Mouse (Mus musculus) midbrain, embryonic 10.5 days (tissue): ENCODE data around the gene Selenos. TPM values are rescaled to one million over a fixed set of nuclear protein-coding genes. Genes with fewer than 3 reads are reported as not detected.

Source experiments
- DNase-seq: peaks from one replicate; pipeline ENCODE4 v3.0.0-alpha.2; 2017; ENCODE audit warnings: low spot score
- H3K27ac ChIP-seq: fragments of 300-500 bp; sonication (generic); replicated peaks from 2 replicates; pipeline ENCODE4 v1.5.1; 2016; ENCODE audit warnings: mild to moderate bottlenecking
- H3K27me3 ChIP-seq: fragments of 300-500 bp; sonication (generic); 2 replicates; pipeline ENCODE4 v1.6.1; 2016; ENCODE audit warnings: low read depth, mild to moderate bottlenecking; ENCODE audit not compliant: poor library complexity, severe bottlenecking
- H3K36me3 ChIP-seq: fragments of 300-500 bp; sonication (generic); 2 replicates; pipeline ENCODE4 v1.6.1; 2016; ENCODE audit warnings: mild to moderate bottlenecking, moderate library complexity
- H3K4me1 ChIP-seq: fragments of 300-500 bp; sonication (generic); 2 replicates; pipeline ENCODE4 v1.6.1; 2016
- H3K4me3 ChIP-seq: fragments of 300-500 bp; sonication (generic); 2 replicates; pipeline ENCODE4 v1.5.1; 2016; ENCODE audit warnings: mild to moderate bottlenecking, moderate library complexity
- H3K9me3 ChIP-seq: fragments of 300-500 bp; sonication (generic); replicated peaks from 2 replicates; pipeline ENCODE4 v1.6.1; 2016; ENCODE audit warnings: mild to moderate bottlenecking
- WGBS: fragments of 180-500 bp; shearing (Covaris S2); methylation state at CpG from one replicate; pipeline ENCODE4 v1.1.7; 2016; 5-methylcytosine and 5-hydroxymethylcytosine counted together
- polyA plus RNA-seq: library from polyadenylated mRNA; unstranded; fragments of >200 nt; fragmentation: Nextera tagmentation; extraction: Ambion mirVana; gene quantifications from 2 replicates; pipeline ENCODE4 v1.2.1, GENCODE M21; 2016

Selenos gene
- polyA plus RNA-seq, 1 experiment from 2014 or later: 96.9 TPM

DNA sequence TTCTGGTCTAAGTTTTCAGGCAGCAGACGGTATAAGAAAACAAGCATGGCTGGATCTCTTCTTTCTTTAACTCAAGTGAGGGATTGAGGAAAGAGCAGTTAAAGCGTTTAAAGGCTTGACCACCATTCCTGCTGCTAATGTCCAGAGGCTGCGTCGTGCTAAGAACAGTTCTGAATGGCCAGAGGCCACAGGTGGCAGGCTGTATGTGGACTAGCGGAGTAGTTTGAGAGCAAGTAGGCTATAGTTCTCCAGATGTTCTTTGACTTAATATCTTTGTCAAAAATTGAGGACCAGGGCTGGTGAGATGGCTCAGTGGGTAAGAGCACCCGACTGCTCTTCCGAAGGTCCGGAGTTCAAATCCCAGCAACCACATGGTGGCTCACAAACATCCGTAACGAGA, 31.8 kb downstream of the Selenos start:
- Histone ChIP-seq H3K27ac (peak overlapping the region; percentile 97; the same call in 1 of the 2 replicates), H3K4me3 (peak overlapping the region; percentile 93), H3K36me3 (peaks cover 10% of the 10 kb centered on the region; the same call in 1 of the 2 replicates), H3K4me1 (peaks cover 52% of the 10 kb centered on the region), H3K9me3 (no peaks in the 10 kb centered on the region), H3K27me3 (peaks cover 10% of the 10 kb centered on the region)
- DNase-seq: no peak
- 70% methylated on average over 10 of the region's 10 CpGs for WGBS

DNA sequence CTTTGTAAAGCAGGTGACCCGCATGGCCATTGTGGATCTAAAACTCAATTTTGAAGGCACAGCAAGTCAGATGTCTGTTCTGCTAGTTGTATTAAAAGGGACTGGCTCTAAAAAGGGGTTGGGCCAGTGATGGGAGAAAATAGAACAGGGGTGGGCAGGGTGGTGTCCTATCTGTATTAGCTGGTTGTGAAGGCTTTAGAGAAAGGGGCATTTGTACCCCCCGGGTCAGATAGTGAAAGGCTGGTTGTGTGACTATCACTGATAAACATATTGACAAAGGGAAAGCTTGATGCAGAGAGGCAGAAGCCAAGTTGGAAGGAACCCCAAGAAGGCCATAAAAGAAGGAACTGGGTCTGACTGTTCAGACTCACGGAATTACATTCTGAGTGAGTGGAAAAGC, 34.1 kb downstream of the Selenos start:
- DNase-seq: no peak
- H3K4me3 ChIP-seq: no peak overlapping the region
- WGBS: 87% methylated on average over 3 of the region's 3 CpGs
- peaks cover 60% of the 10 kb centered on the region for H3K4me1 ChIP-seq
- peaks cover 15% of the 10 kb centered on the region; the same call in 1 of the 2 replicates for H3K36me3 ChIP-seq
- no peaks in the 10 kb centered on the region for H3K9me3 ChIP-seq
- no peaks in the 10 kb centered on the region for H3K27me3 ChIP-seq
- no peak overlapping the region for H3K27ac ChIP-seq

DNA sequence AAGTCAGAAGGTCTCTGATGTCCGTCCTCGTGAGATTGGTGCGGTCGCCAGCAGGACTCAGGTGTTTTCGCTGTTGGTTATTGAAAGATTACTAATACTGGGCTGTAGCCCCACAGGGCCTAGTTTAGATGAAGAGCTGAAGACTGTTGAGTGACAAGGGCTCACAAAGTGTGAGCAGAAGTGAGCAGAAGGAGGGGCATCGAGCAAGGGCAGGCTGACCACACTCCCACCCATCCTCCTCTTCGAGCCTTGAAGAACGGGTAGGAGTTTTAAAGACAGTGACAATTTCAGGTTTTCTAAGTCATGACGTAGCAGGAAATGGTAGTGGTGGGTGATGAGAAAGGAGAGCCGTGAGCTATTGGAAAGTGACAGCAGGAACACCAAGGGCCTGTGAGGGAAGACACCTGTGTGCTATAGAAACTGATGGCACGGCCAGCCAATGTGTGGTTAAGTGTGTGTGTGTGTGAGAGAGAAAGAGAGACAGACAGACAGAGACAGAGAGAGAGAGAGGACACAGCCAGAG, 36.4 kb downstream of the Selenos start:
- WGBS: 93% methylated on average over 11 of the region's 11 CpGs
- Histone ChIP-seq H3K27ac (no peak overlapping the region), H3K27me3 (no peaks in the 10 kb centered on the region), H3K4me3 (no peak overlapping the region), H3K4me1 (peaks cover 64% of the 10 kb centered on the region), H3K9me3 (no peaks in the 10 kb centered on the region), H3K36me3 (peaks cover 17% of the 10 kb centered on the region; the same call in 1 of the 2 replicates)
- no peak for DNase-seq

DNA sequence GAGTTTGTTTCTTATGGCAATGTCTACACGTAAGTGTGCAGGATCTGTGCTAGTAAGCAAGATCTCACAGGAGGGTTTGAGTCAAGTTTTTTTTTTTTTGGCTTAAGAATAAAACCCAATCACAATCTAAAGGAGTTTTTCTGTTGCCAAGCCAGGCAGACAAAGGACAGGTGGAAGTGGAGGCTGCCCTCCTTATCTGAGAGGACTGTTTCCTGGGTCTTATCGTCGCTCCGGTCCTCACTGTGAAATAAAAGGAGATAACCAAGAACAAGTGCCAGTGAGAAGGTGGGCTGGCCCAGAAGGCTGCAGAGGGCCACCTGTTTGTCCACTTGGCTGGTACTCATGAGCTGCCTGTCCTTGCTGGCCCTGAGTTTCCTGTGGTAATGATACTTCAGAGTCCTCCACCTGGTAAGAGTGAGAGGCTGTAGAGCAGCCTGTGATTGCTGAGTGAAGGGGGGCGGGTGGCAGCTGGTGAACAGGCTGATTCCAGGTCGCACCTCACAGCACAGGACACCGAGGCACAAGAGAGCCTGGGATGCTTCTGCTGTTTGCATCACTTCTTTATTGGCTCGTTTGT, 37.5 kb downstream of the Selenos start:
- 87% methylated on average over 8 of the region's 8 CpGs for WGBS
- peaks cover 56% of the 10 kb centered on the region for H3K4me1 ChIP-seq
- H3K27ac ChIP-seq: no peak overlapping the region
- no peak for DNase-seq
- H3K36me3 ChIP-seq: peaks cover 17% of the 10 kb centered on the region; the same call in 1 of the 2 replicates
- H3K4me3 ChIP-seq: no peak overlapping the region
- no peaks in the 10 kb centered on the region for H3K27me3 ChIP-seq
- H3K9me3 ChIP-seq: no peaks in the 10 kb centered on the region

DNA sequence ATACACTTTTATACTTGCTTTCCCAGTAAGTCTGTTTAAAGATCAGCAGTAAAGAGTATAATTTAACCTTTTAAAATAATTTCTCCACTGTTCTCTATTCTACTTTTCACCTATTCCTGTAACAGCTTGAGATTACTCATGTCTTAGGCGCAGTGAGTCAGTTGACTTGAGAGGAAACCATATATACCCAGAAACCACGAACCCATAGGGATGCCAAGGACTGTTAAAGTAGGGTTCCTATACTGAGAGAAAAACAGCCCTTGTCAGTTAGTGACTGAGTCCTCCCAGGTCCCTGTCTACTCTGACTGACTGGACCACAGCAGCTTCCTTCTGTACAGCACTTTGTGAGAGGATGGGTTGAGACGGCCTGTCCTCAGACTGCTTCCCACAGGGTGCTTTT, 38.6 kb downstream of the Selenos start:
- no peak overlapping the region for H3K4me3 ChIP-seq
- no peaks in the 10 kb centered on the region for H3K9me3 ChIP-seq
- peaks cover 17% of the 10 kb centered on the region; the same call in 1 of the 2 replicates for H3K36me3 ChIP-seq
- H3K27ac ChIP-seq: no peak overlapping the region
- peaks cover 51% of the 10 kb centered on the region for H3K4me1 ChIP-seq
- H3K27me3 ChIP-seq: no peaks in the 10 kb centered on the region
- DNase-seq: no peak
- 86% methylated on average over 3 of the region's 3 CpGs for WGBS

DNA sequence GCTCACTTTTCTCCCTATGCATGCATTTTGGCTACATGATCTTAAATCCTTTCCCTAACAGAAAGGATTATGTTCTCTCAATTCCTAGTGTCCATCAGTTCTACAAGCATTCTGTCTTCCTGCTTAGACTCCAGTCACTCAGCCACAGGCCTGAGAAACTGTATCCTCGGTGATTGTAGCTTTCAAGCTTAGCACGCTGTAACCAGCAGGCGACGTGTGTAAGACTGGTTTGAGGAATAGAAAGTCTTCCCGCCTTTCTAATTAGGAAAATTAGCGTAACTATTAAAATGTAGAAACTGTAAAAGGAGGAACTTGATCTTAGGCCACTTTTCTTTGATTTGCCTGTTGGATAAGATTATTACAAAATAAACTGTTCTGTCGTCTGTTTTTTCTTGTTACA, 39.3 kb downstream of the Selenos start:
- no peak for DNase-seq
- H3K27me3 ChIP-seq: no peaks in the 10 kb centered on the region
- H3K9me3 ChIP-seq: no peaks in the 10 kb centered on the region
- no peak overlapping the region for H3K27ac ChIP-seq
- H3K4me3 ChIP-seq: no peak overlapping the region
- peaks cover 17% of the 10 kb centered on the region; the same call in 1 of the 2 replicates for H3K36me3 ChIP-seq
- peaks cover 43% of the 10 kb centered on the region for H3K4me1 ChIP-seq
- WGBS: 87% methylated on average over 7 of the region's 7 CpGs

DNA sequence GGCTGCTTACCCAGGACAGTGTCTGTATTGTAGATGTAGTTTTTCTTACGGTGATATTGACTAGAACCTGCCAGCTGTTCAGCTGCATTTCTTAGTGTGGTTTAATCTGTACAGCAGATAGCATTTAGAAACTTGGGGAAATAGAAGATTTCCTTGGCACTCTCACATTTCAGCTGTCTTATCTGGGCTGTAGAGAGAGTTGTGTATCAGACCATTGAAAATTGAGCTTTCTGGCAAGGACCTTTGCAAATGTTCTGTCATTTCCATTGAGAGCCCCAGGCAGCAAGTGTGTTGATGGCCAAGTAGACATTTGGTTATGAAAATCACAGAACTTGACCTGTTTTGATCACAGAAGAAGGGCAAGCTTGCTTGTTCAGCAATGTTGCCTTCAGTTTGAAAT, 40.7 kb downstream of the Selenos start:
- WGBS: 84% methylated on average over 1 of the region's 1 CpGs
- H3K4me3 ChIP-seq: no peak overlapping the region
- DNase-seq: no peak
- no peak overlapping the region for H3K27ac ChIP-seq
- no peaks in the 10 kb centered on the region for H3K9me3 ChIP-seq
- no peaks in the 10 kb centered on the region for H3K27me3 ChIP-seq
- H3K36me3 ChIP-seq: peaks cover 14% of the 10 kb centered on the region
- H3K4me1 ChIP-seq: peaks cover 38% of the 10 kb centered on the region

DNA sequence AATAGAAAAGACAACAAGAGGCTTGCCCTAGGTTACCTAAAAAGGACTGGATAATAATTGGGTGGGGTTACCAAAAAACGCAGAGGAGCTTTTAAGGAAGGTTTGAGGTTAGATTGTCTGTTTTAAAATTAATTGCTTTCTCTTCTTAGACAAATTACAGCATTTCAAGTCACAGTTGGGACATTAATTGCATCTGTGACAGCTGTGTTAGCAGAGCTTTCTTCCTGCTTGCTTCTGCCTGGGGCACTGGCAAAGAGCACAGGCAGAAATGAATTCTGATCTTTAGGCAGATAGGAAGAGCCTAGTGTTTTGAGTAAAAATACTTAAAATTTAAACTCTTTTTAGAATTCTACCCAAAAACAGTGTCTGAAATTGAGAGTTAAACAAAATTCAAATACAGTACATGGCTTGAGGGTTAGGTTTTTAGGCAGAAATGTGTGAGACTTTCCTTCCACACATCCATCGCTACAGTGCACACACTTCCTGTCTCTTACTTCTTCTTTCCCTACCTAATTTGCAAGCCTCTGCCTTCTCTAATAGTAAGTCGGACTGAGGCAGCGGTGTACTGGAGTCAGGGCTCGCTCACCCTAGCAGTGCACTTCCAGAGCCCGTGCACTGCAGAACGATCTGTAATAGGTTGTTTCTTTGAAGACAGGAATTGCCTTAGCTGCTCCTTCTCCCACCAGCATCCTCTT, 41.4 kb downstream of the Selenos start:
- peaks cover 21% of the 10 kb centered on the region for H3K36me3 ChIP-seq
- H3K27ac ChIP-seq: no peak overlapping the region
- H3K4me3 ChIP-seq: no peak overlapping the region
- H3K4me1 ChIP-seq: peaks cover 31% of the 10 kb centered on the region
- no peaks in the 10 kb centered on the region for H3K9me3 ChIP-seq
- 79% methylated on average over 7 of the region's 7 CpGs for WGBS
- no peak for DNase-seq
- H3K27me3 ChIP-seq: no peaks in the 10 kb centered on the region

DNA sequence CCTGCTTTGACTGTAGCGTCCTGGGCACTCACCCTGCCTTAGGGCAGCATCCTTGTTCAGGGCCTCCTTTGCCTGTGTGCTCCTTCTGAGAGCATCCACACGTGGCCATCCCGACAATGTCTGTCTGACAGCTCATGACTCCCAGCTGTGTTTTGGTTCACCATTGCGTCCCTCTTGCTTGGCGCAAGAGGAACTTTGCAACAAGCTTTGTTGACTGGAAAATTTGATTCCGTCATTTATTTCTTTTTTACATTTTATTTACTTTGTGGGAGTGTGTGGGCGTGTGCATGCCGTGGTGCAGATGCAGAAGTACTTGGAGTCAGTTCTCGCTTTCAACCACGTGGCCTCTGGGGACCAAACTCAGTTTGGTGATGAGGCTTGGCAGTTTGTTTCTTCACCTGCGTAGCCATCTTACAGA, 45.1 kb downstream of the Selenos start:
- Histone ChIP-seq H3K4me1 (peaks cover 39% of the 10 kb centered on the region), H3K4me3 (no peak overlapping the region), H3K36me3 (peaks cover 40% of the 10 kb centered on the region), H3K27me3 (no peaks in the 10 kb centered on the region), H3K9me3 (no peaks in the 10 kb centered on the region), H3K27ac (no peak overlapping the region)
- DNase-seq: no peak
- WGBS: 88% methylated on average over 11 of the region's 11 CpGs

DNA sequence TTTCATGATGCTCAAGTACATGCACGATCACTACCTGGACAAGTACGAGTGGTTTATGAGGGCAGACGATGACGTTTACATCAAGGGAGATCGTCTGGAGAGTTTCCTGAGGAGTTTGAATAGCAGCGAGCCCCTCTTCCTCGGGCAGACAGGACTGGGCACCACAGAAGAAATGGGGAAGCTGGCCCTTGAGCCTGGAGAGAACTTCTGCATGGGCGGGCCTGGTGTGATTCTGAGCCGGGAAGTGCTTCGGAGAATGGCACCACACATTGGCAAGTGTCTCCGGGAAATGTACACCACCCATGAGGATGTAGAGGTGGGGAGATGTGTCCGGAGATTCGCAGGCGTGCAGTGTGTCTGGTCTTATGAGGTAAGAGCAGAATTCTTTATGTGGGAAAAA, 45.9 kb downstream of the Selenos start:
- Histone ChIP-seq H3K36me3 (peaks cover 45% of the 10 kb centered on the region), H3K4me1 (peaks cover 31% of the 10 kb centered on the region), H3K27ac (no peak overlapping the region), H3K27me3 (no peaks in the 10 kb centered on the region), H3K9me3 (no peaks in the 10 kb centered on the region), H3K4me3 (no peak overlapping the region)
- WGBS: 94% methylated on average over 14 of the region's 14 CpGs
- no peak for DNase-seq

DNA sequence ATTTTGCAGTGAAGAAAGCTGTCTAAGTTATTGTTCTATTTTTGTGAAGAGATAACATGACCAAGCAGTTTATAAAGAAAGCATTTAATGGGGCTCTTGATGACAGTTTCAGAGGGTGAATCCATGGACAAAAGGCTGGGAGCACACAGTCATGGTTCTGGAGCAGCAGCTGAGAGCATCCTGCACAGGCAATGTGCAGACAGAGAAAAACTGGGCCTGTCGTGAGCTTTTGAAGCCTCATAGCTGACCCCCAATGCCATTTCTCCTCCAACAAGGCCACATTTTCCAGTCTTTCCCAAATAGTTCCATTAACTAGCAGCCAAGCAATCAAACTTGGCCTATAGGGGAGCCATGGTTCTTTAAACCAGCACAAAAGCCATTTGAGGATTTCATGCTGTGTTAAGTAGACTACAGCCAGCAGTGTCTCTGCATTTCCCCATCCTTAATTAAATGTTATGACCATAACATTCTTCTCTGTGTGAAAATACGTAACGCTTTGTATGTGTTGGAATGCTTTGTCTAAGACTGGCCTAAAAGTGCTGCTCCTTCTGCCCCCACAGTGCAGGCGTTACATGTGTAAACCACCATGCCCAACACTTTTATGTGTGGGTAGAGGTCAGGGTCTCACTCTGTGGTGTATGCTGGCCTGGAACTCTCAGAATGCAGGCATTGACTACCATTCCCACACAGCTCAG, 48.6 kb downstream of the Selenos start:
- peaks cover 63% of the 10 kb centered on the region for H3K36me3 ChIP-seq
- H3K27ac ChIP-seq: no peak overlapping the region
- H3K4me3 ChIP-seq: no peak overlapping the region
- peaks cover 24% of the 10 kb centered on the region for H3K4me1 ChIP-seq
- no peaks in the 10 kb centered on the region for H3K27me3 ChIP-seq
- H3K9me3 ChIP-seq: no peaks in the 10 kb centered on the region
- WGBS: 59% methylated on average over 4 of the region's 4 CpGs
- DNase-seq: no peak

DNA sequence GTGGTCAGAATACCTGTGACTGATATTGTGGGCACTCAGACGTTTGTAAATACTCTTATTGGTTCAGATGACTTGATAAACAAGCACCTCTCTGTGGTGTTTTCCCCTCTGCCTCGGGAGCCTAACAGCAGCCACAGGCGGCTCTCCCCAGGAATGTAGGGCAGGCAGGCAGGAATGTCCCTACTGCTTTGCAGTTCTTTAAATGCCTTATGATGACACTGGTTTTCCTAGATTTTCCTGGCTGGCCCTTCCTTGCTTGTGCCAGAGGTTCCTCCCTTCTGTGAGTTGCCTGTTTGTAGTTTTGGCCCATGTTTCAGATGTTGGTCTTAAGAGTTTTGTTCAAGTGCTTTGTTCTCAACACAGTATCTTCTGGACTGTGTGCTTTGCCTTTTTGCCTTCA, 49.4 kb downstream of the Selenos start:
- DNase-seq: no peak
- Histone ChIP-seq H3K27ac (no peak overlapping the region), H3K9me3 (no peaks in the 10 kb centered on the region), H3K27me3 (no peaks in the 10 kb centered on the region), H3K4me1 (peaks cover 24% of the 10 kb centered on the region), H3K4me3 (no peak overlapping the region), H3K36me3 (peaks cover 63% of the 10 kb centered on the region)
- WGBS: 53% methylated on average over 3 of the region's 3 CpGs

DNA sequence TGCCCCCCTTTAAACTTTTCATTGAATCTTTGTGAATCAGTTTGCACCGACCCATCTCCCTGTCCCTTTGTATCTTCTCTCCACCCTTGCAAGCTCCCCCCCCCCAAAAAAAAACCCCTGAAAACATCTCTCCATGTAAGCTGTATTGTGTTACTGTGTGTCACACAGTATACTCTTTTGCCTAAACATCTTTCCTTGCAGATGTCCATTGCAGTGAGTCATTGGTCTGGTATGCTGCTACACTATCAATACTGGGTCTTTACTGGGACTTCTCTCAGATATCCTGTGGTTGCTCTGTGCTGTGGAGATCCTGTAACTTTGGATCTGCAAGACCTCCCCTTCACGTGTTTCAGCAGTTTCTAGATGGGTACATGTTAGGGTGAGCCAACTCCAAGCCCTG, 50.8 kb downstream of the Selenos start:
- Histone ChIP-seq H3K9me3 (no peaks in the 10 kb centered on the region), H3K27me3 (no peaks in the 10 kb centered on the region), H3K27ac (no peak overlapping the region), H3K36me3 (peaks cover 55% of the 10 kb centered on the region), H3K4me3 (no peak overlapping the region), H3K4me1 (peaks cover 29% of the 10 kb centered on the region)
- no peak for DNase-seq
- 95% methylated on average over 2 of the region's 2 CpGs for WGBS
